Comparison of ENCODE assay signal across 8 mouse cellular contexts in genomic region chr2:34874271-34874670, GRCm38 (mm10). TPM values are rescaled to one million over a fixed set of nuclear protein-coding genes. Genes with fewer than 3 reads are reported as not detected.
DNase-seq lines count a peak whose midpoint lies in the region; ATAC-seq lines count a peak whose summit lies in the region.

Gene Cutal (plus strand): TSS chr2:34874396.

- no peaks in the 10 kb centered on the region for H3K9me3 ChIP-seq in hindbrain, embryonic 16.5 days (ENCODE audit: control insufficient read depth, low read length)
- no peaks in the 10 kb centered on the region for H3K9me3 ChIP-seq in liver, embryonic 11.5 days (ENCODE audit: control insufficient read depth, low read length)
- H3K9me3 ChIP-seq in neural tube, embryonic 14.5 days (ENCODE audit: control insufficient read depth, low read length), result no peaks in the 10 kb centered on the region

- no peaks in the 10 kb centered on the region for H3K36me3 ChIP-seq in hindbrain, embryonic 16.5 days (ENCODE audit: control insufficient read depth, insufficient read depth, low read length)
- H3K36me3 ChIP-seq in liver, embryonic 11.5 days (ENCODE audit: control insufficient read depth, insufficient read depth, low read length), result no peaks in the 10 kb centered on the region
- no peaks in the 10 kb centered on the region for H3K36me3 ChIP-seq in neural tube, embryonic 14.5 days (ENCODE audit: control insufficient read depth, insufficient read depth, low read length)

- DNase-seq in urinary bladder, adult 18-20 months (ENCODE audit: low spot score in 2 of 2), result peak; percentile 33 to 56
- no peak for DNase-seq in urinary bladder, adult 2 months (ENCODE audit: low spot score)
- DNase-seq in liver, embryonic 11.5 days (ENCODE audit: low spot score), result no peak
- no peak for DNase-seq in cerebellum, adult 9-11 months
- DNase-seq in gastrocnemius, postnatal 10 days, result no peak
- no peak for DNase-seq in thymus, postnatal 10 days (ENCODE audit: low spot score in 2 of 2)

- no peak within 1 kb of the TSS for H3K27ac ChIP-seq in hindbrain, embryonic 16.5 days (ENCODE audit: low read depth, low read length)
- H3K27ac ChIP-seq in liver, embryonic 11.5 days (ENCODE audit: low read depth, low read length), result peak within 1 kb of the TSS; percentile 32; the same call in 1 of the 2 replicates
- no peak within 1 kb of the TSS for H3K27ac ChIP-seq in neural tube, embryonic 14.5 days (ENCODE audit: low read depth, low read length)

- no peak within 1 kb of the TSS for H3K4me3 ChIP-seq in hindbrain, embryonic 16.5 days (ENCODE audit: low read length)
- peak within 1 kb of the TSS; percentile 39 for H3K4me3 ChIP-seq in liver, embryonic 11.5 days (ENCODE audit: low read depth, low read length)
- H3K4me3 ChIP-seq in neural tube, embryonic 14.5 days (ENCODE audit: low read depth, low read length), result no peak within 1 kb of the TSS

- H3K9ac ChIP-seq in hindbrain, embryonic 16.5 days (ENCODE audit: low read depth, low read length), result no peak within 1 kb of the TSS
- peak within 1 kb of the TSS; percentile 18; the same call in 1 of the 2 replicates for H3K9ac ChIP-seq in liver, embryonic 11.5 days (ENCODE audit: low read depth, low read length)
- 0 out of 2 replicates have a peak within 1 kb of the TSS, but pooled peaks have one; percentile 12 for H3K9ac ChIP-seq in neural tube, embryonic 14.5 days (replicated peaks; ENCODE audit: low read depth, low read length)

- ATAC-seq in hindbrain, embryonic 16.5 days, result no peak
- no peak for ATAC-seq in liver, embryonic 11.5 days (replicated peaks; ENCODE audit: low FRiP score)
- no peak for ATAC-seq in neural tube, embryonic 14.5 days (ENCODE audit: low read depth)

- peak within 1 kb of the TSS; percentile 26 for H3K4me2 ChIP-seq in hindbrain, embryonic 16.5 days (ENCODE audit: low read length)
- peak within 1 kb of the TSS; percentile 52 for H3K4me2 ChIP-seq in liver, embryonic 11.5 days
- H3K4me2 ChIP-seq in neural tube, embryonic 14.5 days (ENCODE audit: low read depth, low read length), result no peak within 1 kb of the TSS; the same call in 1 of the 2 replicates

- peaks cover 16% of the 10 kb centered on the region for H3K27me3 ChIP-seq in hindbrain, embryonic 16.5 days (replicated peaks; ENCODE audit: control insufficient read depth, insufficient read depth, low read length)
- peaks cover 12% of the 10 kb centered on the region for H3K27me3 ChIP-seq in liver, embryonic 11.5 days (replicated peaks; ENCODE audit: control insufficient read depth, insufficient read depth, low read length)
- peaks cover 9% of the 10 kb centered on the region for H3K27me3 ChIP-seq in neural tube, embryonic 14.5 days (ENCODE audit: control insufficient read depth, insufficient read depth, low read length)

- peaks cover 13% of the 10 kb centered on the region for H3K4me1 ChIP-seq in hindbrain, embryonic 16.5 days (ENCODE audit: control insufficient read depth, insufficient read depth, low read depth, low read length)
- H3K4me1 ChIP-seq in liver, embryonic 11.5 days (replicated peaks; ENCODE audit: control insufficient read depth, insufficient read depth, low read length), result peaks cover 9% of the 10 kb centered on the region
- peaks cover 13% of the 10 kb centered on the region for H3K4me1 ChIP-seq in neural tube, embryonic 14.5 days (ENCODE audit: control insufficient read depth, insufficient read depth, low read length)

- WGBS in hindbrain, embryonic 16.5 days, result 3% methylated on average over 14 of the region's 14 CpGs
- 11% methylated on average over 14 of the region's 14 CpGs for WGBS in liver, embryonic 11.5 days
- WGBS in neural tube, embryonic 14.5 days, result 1% methylated on average over 14 of the region's 14 CpGs

RNA-seq across cellular contexts. Expression of gene Cutal, which starts in this region (rescaled TPM):
- polyA plus RNA-seq in urinary bladder, adult 2 months (2012; rRNA removed), result 1.9 and 3.0 TPM in 2 replicates
- 0.16 and 0.35 TPM in 2 replicates for polyA plus RNA-seq in hindbrain, embryonic 16.5 days (2015; fragmentation: Nextera tagmentation; extraction: Ambion mirVana)
- 2.5 and 2.7 TPM in 2 replicates for polyA plus RNA-seq in liver, embryonic 11.5 days (2014; fragmentation: Nextera tagmentation; extraction: Ambion mirVana)
- polyA plus RNA-seq in neural tube, embryonic 14.5 days (2014; fragmentation: Nextera tagmentation; extraction: Ambion mirVana), result 0.36 TPM in 1 of 2 replicates, not detected in the other
- under 1 TPM in 1 of 2 experiments, not detected in 1; 0.45 TPM for total RNA-seq in gastrocnemius, postnatal 10 days (2021)

Comparison
In these comparisons a context has a peak if more than half of its experiments do, and no peak if none do; other contexts are left out.
1. DNase-seq: peak in urinary bladder, adult 18-20 months (2 of 2); none in urinary bladder, adult 2 months (single experiment), liver, embryonic 11.5 days (single experiment), cerebellum, adult 9-11 months (single experiment), gastrocnemius, postnatal 10 days (single experiment) and thymus, postnatal 10 days (0 of 2).